Mouse (Mus musculus) heart, postnatal 0 days (tissue): ENCODE data around the gene Col17a1.
A peak's percentile ranks its signal among the peaks of the same experiment; 100 is the strongest.

Experiments used
- CTCF ChIP-seq: IDR thresholded peaks from 2 replicates; pipeline ENCODE4 v1.5.1; 2016; ENCODE audit warnings: antibody characterized with exemption, control low read depth, low read depth
- EP300 ChIP-seq: IDR thresholded peaks from 2 replicates; pipeline ENCODE4 v1.6.1; 2016; ENCODE audit warnings: antibody characterized with exemption, low read depth

- TF ChIP-seq CTCF: peak; percentile 48
- peak; percentile 75 for TF ChIP-seq EP300
Measured at GRCm38 (mm10) chr19:47731071-47731881, 39.4 kb upstream of the Col17a1 start, which contains the start of gene Sfr1.
